ENCODE assay signal across 8 mouse cellular contexts in genomic region chr2:19343901-19344635, GRCm38 (mm10). TPM values are rescaled to one million over a fixed set of nuclear protein-coding genes. Genes with fewer than 3 reads are reported as not detected.
DNase-seq lines count a peak whose midpoint lies in the region; ATAC-seq and TF ChIP-seq lines count a peak whose summit lies in the region.

No protein-coding gene starts in this region.

- H3K4me3 ChIP-seq in forebrain, embryonic 14.5 days (ENCODE audit: low read depth, low read length) = peak overlapping the region; percentile 13; the same call in 1 of the 2 replicates
- H3K4me3 ChIP-seq in left cerebral cortex, adult 2 months = no peak overlapping the region
- H3K4me3 ChIP-seq in macrophage (ENCODE audit: inconsistent target) = no peak overlapping the region
- 0 out of 2 replicates have a peak overlapping the region, but pooled peaks have one; percentile 10 for H3K4me3 ChIP-seq in stomach, postnatal 0 days (ENCODE audit: low read depth, low read length)

- no peaks in the 10 kb centered on the region for H3K79me2 ChIP-seq in macrophage (ENCODE audit: inconsistent target)

- TF ChIP-seq CTCF in left cerebral cortex, adult 2 months (IDR thresholded peaks at IDR 0.05) = no peak
- TF ChIP-seq CTCF in stomach, postnatal 0 days (IDR thresholded peaks at IDR 0.05; ENCODE audit: low read depth) = no peak

- H3K4me2 ChIP-seq in forebrain, embryonic 14.5 days (ENCODE audit: low read length) = peak overlapping the region; percentile 31; the same call in 1 of the 2 replicates
- H3K4me2 ChIP-seq in stomach, postnatal 0 days (replicated peaks; ENCODE audit: low read depth) = peak overlapping the region; percentile 32

- H3K4me1 ChIP-seq in forebrain, embryonic 14.5 days (ENCODE audit: control insufficient read depth, insufficient read depth, low read length) = no peaks in the 10 kb centered on the region
- no peaks in the 10 kb centered on the region for H3K4me1 ChIP-seq in stomach, postnatal 0 days (replicated peaks; ENCODE audit: control insufficient read depth, insufficient read depth)

- peak; percentile 65 for ATAC-seq in forebrain, embryonic 14.5 days
- no peak for ATAC-seq in stomach, postnatal 0 days (ENCODE audit: low FRiP score, low TSS enrichment)

- intact Hi-C loops in left cerebral cortex, adult 2 months (cut with DNase I) = loop anchor here (2.0 to 10.0 kb wide), 8 partner anchors 67 to 1319 kb away; partner anchors contain the start of genes 4930426L09Rik, Bmi1 and Pip4k2a

- no peak for TF ChIP-seq EP300 in stomach, postnatal 0 days (optimal IDR thresholded peaks at IDR 0.05)

- H3K9ac ChIP-seq in forebrain, embryonic 14.5 days (ENCODE audit: low read length) = no peak overlapping the region
- no peak overlapping the region for H3K9ac ChIP-seq in stomach, postnatal 0 days (ENCODE audit: low read length)

- no peaks in the 10 kb centered on the region for H3K27me3 ChIP-seq in forebrain, embryonic 14.5 days (replicated peaks; ENCODE audit: control insufficient read depth, insufficient read depth, low read length)
- no peaks in the 10 kb centered on the region for H3K27me3 ChIP-seq in stomach, postnatal 0 days (ENCODE audit: control insufficient read depth, insufficient read depth, low read length)

- no peak overlapping the region for H3K27ac ChIP-seq in forebrain, embryonic 14.5 days (ENCODE audit: low read depth, low read length)
- H3K27ac ChIP-seq in left cerebral cortex, adult 2 months = peak overlapping the region; percentile 86; the same call in 1 of the 2 replicates
- H3K27ac ChIP-seq in macrophage = peak overlapping the region; percentile 64
- 0 out of 2 replicates have a peak overlapping the region, but pooled peaks have one; percentile 30 for H3K27ac ChIP-seq in stomach, postnatal 0 days (replicated peaks)

- WGBS in forebrain, embryonic 14.5 days = 48% methylated on average over 10 of the region's 10 CpGs
- WGBS in macrophage (ENCODE audit: missing documents) = 14% methylated on average over 9 of the region's 10 CpGs
- WGBS in stomach, postnatal 0 days = 39% methylated on average over 10 of the region's 10 CpGs

- H3K36me3 ChIP-seq in forebrain, embryonic 14.5 days (ENCODE audit: control insufficient read depth, insufficient read depth, low read length) = no peaks in the 10 kb centered on the region
- H3K36me3 ChIP-seq in macrophage (ENCODE audit: inconsistent target) = no peaks in the 10 kb centered on the region
- H3K36me3 ChIP-seq in stomach, postnatal 0 days (ENCODE audit: control insufficient read depth, insufficient read depth, low read length) = no peaks in the 10 kb centered on the region

- H3K9me3 ChIP-seq in forebrain, embryonic 14.5 days (replicated peaks; ENCODE audit: control insufficient read depth, low read length) = no peaks in the 10 kb centered on the region
- no peaks in the 10 kb centered on the region for H3K9me3 ChIP-seq in stomach, postnatal 0 days (ENCODE audit: control insufficient read depth, low read length)

- DNase-seq in urinary bladder, postnatal 14 days (ENCODE audit: low spot score) = peak; percentile 35
- no peak for DNase-seq in urinary bladder, postnatal 10 days (ENCODE audit: low spot score)
- DNase-seq in forebrain, embryonic 14.5 days (ENCODE audit: low spot score) = peak; percentile 29
- peak; percentile 15 for DNase-seq in heart, postnatal 4 days
- peak; percentile 37 to 50 for DNase-seq in left cerebral cortex, adult 2 months (ENCODE audit: extremely low spot score in 1 of 2, low spot score in 2 of 2)
- no peak for DNase-seq in stomach, postnatal 0 days (ENCODE audit: low spot score)
- DNase-seq in ovary, adult 18-20 months (ENCODE audit: low spot score) = no peak

RNA-seq across cellular contexts. Expression of gene Msrb2, which starts 27.2 kb away (rescaled TPM):
- polyA plus RNA-seq in forebrain, embryonic 14.5 days (2014; fragmentation: Nextera tagmentation; extraction: Ambion mirVana) = 9.7 and 9.9 TPM in 2 replicates
- 10 to 100 TPM; 28.2 to 29.4 TPM for total RNA-seq in heart, postnatal 4 days (2021)
- total RNA-seq in left cerebral cortex, adult 2 months (2021) = 10 to 100 TPM; 20.6 to 22.8 TPM
- 10 to 100 TPM in 19 of 26 experiments, 1 to 10 TPM in 7; 7.9 to 29.9 (median 13.0) TPM for total RNA-seq in macrophage (2018; cell fraction: chromatin; rRNA removed)
- total RNA-seq in macrophage (2018; cell fraction: cytosol; rRNA removed) = 10 to 100 TPM in 11 of 26 experiments, 1 to 10 TPM in 15; 4.3 to 16.8 (median 9.6) TPM
- total RNA-seq in macrophage (2018; cell fraction: nucleus; rRNA removed) = 10 to 100 TPM in 20 of 26 experiments, 1 to 10 TPM in 6; 6.4 to 30.8 (median 13.9) TPM
- 8.3 to 17.9 TPM (median 10.7 TPM) in 3 replicates for polyA plus RNA-seq in macrophage (2018)
- 12.1 and 12.4 TPM in 2 replicates for polyA plus RNA-seq in stomach, postnatal 0 days (2015; fragmentation: Nextera tagmentation; extraction: Ambion mirVana)

Comparison
In these comparisons a context has a peak if more than half of its experiments do, and no peak if none do; other contexts are left out.
1. DNase-seq: peak in urinary bladder, postnatal 14 days (single experiment), forebrain, embryonic 14.5 days (single experiment), heart, postnatal 4 days (single experiment) and left cerebral cortex, adult 2 months (2 of 2); none in urinary bladder, postnatal 10 days (single experiment), stomach, postnatal 0 days (single experiment) and ovary, adult 18-20 months (single experiment).
2. H3K4me3 ChIP-seq: peak in forebrain, embryonic 14.5 days (single experiment) and stomach, postnatal 0 days (single experiment); none in left cerebral cortex, adult 2 months (single experiment) and macrophage (single experiment).